Mouse (Mus musculus): ENCODE measurements around the gene Olfr457.
"Not testable (repeated sequence)": the region's sequence is repeated elsewhere in the genome, so short reads cannot be mapped to it uniquely, and the experiment has no call there.

The Olfr457 gene

DNA sequence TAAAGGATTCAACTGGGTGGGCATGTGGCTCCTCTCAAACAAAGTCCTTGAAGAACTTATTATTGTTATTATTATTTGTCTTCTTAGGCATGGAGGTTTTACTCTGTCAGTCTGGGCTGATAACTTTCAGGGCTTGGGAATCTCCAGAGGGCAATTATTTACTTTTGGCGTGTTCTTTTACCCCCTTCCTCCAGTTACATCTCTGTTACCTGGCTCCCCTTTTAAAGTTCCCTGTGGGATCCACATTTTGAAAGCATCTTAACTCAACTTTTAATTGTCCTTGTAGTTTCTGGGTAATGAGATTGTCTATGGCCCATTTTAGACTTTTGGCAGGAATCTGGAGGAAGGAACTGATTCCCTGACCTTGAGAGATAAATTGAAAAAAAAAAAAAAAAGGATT lies at the start of gene Olfr457:
Gene Olfr457, minus strand, starts transcription at position 101 of the 400 bp plus-strand sequence.
- DNase-seq (ENCODE audit: low spot score) = no peak

DNA sequence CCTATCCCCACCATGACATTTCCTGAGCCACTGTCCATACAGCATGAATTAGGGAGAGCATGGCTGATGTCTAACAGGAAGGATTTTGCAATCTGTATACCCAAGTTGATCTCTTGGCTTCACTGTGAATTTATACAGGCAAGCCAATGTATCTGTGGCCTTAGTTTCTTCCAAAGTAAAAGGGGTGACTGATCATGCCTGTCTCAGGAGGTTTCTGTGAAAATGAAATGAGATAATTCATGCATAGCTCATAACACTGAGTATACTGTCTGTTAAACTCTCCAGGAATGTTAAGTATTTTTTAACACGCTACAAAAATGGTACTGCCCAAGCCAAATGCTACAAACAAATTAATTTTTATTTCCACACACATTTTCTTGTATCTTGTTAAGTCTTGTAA lies 37.3 kb upstream of the Olfr457 start:
- DNase-seq (ENCODE audit: low spot score) = no peak

DNA sequence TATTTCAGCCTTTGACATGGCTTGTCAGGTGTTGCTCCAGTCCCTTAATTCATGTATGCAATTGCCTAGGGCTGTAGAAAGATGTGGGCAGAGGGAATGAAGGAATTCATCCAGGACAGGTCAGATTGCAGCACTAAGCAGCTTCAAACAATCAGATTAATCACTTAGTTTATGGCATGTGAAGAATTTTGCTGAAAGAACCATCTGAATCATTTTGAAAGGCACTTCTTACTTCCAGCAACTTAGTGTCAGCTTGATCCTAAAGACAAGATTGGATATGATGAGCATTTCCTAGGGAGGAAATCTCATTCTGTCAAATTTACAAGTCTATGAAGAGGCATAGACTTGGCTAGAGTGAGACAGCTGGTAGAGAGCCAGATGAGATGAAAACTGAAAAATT lies 33.2 kb upstream of the Olfr457 start:
- DNase-seq (ENCODE audit: low spot score) = no peak

DNA sequence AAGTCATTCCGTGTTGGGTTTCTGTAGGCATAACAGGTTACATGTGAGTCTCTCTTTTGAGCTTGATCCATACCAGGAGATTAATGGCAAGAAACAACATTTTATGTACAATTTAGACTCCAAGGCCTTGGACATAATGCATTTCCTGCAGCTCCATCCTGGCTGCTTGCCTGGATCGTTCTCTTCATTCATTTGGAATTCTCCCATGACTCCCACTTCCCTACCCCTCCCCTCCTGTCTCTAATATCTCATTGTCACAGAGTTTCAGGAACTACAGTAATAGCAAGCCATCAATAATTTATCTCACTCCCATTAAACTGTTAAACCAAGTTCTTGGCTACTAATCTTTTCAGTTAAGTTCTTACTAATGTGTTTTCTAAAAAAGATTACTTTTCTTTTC lies 27.3 kb upstream of the Olfr457 start:
- DNase-seq (ENCODE audit: low spot score) = no peak

DNA sequence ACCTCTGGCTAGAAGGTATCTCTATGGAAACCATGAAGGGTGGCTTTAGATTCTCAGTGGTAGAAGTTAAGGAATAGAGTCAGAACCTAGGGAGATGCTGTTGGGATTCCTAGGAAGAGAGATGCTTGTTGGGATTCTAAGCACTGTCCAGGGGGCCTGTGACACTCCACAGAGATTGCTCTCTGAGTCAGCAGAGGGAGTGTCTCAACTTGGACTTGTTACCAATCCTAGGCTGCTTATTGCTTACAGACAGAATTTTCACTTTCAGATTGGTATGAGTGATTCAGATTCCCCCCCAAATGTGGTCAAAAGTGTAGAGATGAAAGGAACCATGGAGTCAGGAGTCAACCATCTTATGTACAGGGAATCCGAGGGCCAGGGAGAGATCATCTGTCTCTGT lies 13.6 kb upstream of the Olfr457 start:
- no peak for DNase-seq (ENCODE audit: low spot score)

DNA sequence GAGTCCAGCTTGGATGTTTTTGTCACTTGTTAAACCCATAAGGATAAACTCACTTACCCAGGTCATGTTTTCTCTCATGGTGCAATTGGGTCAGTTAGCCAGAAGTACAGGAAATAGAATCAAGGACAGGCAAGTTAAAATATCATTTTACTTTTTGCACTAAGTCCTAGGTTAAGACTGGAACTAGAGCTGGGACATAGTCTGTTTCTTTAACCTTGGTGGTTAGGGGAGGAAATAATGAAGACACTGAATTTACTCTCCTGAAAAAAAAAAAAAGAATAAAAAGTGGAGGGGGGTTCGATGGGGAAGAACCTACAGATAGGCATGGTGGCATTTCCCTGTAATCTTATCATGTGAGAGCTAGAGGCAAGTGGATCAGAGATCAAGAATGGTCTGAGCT lies 11.0 kb upstream of the Olfr457 start, which contains the start of gene Olfr456:
Gene Olfr456, minus strand, starts transcription at position 101 of the 400 bp plus-strand sequence.
- no peak for DNase-seq (ENCODE audit: low spot score)

DNA sequence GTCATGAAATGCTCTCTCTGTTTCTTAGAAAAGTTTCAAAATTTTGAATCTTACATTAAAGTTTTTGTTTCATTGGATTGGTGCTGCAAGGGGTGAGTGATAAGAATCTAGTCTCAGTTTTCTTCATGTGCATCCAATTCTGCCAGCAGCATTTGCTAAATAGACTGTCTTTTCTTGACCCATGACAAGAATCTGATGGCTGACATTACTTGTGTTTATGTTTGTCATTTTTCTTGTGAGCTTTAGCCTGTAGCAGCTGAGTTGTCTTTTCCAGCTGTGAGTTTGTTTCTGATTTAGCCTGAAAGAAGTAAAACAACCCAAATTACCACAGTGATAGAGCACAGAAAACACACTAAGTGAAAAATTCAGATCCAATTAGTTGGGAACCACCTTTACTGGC lies 8.5 kb upstream of the Olfr457 start:
- DNase-seq (ENCODE audit: low spot score) = no peak

DNA sequence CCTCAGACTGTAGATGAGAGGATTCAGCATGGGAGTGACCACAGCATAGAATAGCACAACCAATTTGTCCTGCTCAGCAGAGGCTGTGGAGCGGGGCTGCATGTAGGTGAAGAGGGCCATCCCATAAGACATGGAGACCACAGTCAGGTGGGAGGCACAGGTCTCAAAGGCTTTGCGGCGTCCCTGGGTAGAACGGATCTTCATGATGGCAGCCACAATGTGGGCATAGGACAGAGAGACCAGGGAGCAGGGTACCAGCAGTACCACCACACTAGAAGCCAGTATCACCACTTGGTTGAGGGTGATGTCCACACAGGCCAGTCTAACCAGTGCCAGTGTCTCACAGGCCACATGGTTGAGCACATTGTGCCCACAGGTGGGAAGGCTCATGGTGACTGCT lies 4.8 kb downstream of the Olfr457 start:
- not testable (repeated sequence) for DNase-seq (ENCODE audit: low spot score)

DNA sequence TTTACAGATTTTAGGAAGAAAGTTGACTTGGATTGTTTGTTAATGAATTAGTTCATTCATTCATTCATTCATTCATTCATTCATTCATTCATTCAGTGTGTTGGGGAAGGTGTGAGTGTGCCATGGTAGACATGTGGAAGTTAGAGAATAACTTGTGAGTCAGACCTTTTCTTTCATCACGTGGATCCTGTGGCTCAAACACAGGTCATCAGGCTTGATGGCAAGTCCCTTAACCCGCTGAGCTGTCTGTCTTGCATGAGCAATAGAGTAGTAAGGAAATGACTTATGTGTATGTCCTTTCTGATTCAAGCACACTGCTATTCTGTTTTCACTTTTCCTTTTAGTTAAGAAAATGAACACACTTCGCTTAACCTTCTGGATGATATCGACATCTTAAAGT lies 5.6 kb downstream of the Olfr457 start:
- DNase-seq (ENCODE audit: low spot score) = no peak

DNA sequence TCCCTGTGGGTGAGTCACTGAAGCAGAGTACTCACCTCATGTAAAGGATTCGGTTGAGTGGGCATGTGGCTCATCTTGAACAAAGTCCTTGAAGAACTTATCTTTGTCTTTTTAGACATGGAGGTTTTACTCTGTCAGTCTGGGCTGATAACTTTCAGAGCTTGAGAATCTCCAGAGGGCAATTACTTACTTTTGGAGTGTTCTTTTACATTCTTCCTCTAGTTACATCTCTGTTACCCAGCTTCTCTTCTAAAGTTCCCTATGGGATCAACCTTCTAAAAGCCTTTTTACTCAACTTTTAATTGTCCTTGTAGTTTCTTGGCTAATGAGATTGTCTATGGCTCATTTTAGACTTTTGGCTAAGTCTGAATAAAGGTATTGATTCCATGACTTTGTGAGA lies 11.0 kb downstream of the Olfr457 start, which contains the start of gene Olfr458:
Gene Olfr458, minus strand, starts transcription at position 101 of the 400 bp plus-strand sequence.
- DNase-seq (ENCODE audit: low spot score) = no peak

DNA sequence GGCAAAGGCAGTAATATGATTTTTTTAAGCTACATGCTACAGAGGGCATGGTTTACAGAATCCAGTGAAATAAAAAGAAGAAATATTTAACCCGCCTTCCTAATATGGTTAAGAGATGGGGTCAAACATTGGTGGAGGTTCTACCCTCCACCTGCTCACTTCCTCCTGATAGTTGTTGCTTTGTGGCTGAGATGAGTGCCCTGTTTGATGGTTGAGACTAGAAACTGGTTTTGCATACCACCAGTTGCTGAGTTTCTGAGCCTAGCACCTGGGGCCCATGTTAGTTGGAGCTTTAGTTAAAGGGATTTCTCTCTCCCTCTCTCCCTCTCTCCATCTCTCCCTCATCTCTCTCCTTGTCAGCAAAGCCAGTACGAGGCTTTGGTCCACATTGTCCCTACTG lies 28.8 kb downstream of the Olfr457 start:
- no peak for DNase-seq (ENCODE audit: low spot score)

DNA sequence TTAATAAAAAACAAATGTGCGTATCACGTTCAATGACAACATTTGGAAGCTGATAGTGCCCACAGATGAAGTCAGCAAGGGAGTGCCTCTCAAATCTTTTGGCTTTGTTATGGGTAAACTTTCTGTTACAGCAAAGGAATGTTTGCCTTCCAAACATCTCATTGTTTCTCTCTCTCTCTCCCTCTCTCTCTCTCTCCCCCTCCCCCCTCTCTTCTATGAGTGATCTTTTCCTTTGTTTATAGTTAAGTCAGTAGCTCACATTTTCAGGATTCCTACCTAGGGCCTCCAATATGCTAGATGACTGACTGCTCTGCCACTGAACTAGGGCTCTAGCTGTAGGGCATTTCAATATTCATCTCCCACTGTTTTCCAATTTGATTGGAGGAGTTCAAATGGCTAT lies 31.6 kb downstream of the Olfr457 start:
- no peak for DNase-seq (ENCODE audit: low spot score)

DNA sequence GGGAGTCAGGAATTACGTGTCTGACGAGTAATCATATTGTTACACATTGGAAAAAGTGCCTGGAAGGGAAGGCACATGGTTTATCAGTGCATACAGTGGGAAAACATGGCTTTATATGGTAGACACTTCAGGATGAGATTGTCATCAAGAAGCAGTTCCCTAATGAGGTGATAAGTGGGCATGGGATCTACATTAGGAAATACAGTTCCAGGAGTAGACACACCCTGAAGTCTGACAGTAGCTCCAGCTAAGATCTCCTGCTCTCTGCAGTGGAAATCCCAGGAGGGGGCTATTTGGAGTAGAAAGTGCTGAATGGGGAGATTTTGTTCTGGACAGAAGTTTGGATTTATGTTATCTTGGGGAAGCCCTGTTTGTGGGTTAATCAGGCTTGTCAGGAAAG lies 34.7 kb downstream of the Olfr457 start:
- no peak for DNase-seq (ENCODE audit: low spot score)

DNA sequence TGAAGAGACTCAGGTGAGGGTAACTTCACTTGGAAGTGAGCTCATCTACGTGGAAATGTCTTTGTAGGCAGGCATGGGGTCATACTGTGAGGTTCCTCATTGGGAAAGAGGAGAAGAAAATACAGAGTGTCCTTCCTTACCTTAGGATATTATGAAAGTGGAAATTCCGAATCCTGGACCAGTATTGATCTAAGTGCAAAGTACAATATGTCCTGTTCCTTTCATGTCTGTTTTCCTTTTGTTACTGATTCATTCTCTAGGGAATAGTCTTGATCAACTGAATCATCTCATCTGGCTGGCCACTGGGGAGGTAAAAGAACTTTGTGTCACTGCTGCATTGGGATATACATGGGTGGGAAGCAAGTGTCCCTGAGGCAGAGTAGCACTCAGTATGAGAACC lies 40.6 kb downstream of the Olfr457 start:
- DNase-seq (ENCODE audit: low spot score) = no peak

DNA sequence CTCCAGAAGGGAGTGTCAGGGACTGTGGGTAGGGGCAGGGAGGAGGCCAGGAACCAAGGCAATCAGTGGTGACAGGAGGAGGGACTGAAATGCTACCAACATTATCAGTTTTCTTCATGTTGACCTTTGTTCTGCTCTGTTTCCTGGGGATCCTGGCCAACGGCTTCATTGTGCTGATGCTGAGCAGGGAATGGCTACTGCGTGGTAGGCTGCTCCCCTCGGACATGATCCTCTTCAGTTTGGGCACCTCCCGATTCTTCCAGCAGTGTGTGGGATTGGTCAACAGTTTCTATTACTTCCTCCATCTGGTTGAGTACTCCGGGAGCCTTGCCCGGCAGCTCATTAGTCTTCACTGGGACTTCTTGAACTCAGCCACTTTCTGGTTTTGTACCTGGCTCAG lies 41.7 kb downstream of the Olfr457 start, which contains the start of gene Tas2r126:
Gene Tas2r126, plus strand, starts transcription at position 90 of the 400 bp plus-strand sequence.
- no peak for DNase-seq (ENCODE audit: low spot score)

DNA sequence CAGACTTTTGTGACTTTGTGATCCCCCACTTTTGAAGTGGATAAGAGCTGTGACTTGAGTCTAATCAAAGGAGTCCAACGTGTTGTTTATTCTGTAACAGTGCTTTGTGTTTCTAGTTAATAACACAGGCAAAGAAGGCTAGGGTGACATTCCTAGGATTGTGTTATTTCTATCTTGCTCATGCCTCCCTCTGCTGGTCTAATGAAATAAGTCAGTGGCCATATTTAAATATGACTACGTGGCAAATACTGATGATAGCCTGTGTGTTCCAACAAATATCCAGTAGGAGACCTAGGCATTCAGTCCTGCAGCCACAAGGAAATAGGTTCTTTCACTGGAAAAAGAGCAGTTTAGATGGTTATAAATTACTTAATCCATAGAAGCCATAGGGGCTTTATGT lies 42.6 kb downstream of the Olfr457 start:
- DNase-seq (ENCODE audit: low spot score) = no peak

DNA sequence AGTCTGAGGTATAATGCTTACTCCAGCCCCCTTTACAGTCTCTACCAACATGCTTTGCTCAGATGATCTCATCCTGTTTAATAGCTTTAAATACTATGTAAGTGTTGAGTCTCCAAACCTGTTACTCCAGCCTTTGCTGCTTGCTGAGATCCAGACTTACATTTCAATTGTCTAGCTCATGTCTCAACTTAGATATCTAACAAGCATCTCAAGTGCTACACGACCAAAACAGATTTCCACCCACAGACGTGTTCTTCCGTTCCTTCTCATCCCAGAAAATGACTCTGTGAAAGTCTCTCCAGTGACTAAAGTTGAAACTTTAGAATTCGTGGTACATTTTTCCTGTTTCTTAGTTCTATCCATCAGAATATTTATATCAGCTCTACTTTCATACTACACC lies 49.8 kb downstream of the Olfr457 start:
- DNase-seq (ENCODE audit: low spot score) = no peak

DNA sequence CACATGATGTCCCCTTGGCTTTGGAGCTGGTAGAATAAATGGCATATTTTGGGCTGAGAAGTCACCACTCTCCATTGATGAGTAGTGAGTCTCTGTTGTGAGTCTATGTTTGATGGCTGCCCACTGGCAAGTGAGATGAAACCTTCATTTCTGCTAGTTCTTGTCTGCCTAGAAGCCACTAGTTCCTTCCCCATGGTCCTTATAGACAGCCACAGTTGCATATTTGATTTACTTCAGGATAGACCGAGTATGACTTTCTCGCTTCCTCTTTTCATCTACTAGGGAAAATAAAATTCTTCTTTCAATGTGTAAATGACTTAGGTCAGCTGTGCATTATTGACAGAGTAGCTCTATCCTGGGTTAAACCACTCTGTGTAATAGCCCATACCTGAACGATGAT lies 51.7 kb downstream of the Olfr457 start:
- no peak for DNase-seq (ENCODE audit: low spot score)

DNA sequence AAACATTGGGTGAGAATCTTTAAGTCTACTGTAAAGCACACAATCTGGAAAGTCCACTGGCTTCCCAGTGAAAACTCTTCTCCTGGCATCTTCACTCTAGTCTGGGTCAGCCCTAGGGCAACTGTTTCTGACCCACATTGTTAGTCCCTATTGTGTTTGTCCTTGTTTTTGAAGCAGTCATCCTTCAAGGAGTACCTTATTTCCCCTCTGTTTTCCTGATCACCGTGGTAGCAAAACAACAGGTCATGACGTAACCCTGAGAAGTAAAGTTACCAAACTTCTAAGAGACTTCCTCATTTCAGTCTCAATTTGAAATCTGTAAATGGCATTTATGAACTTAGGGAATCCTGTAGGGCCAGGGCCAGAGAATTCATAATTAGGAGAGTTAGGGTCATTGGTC lies 54.7 kb downstream of the Olfr457 start:
- DNase-seq (ENCODE audit: low spot score) = no peak

DNA sequence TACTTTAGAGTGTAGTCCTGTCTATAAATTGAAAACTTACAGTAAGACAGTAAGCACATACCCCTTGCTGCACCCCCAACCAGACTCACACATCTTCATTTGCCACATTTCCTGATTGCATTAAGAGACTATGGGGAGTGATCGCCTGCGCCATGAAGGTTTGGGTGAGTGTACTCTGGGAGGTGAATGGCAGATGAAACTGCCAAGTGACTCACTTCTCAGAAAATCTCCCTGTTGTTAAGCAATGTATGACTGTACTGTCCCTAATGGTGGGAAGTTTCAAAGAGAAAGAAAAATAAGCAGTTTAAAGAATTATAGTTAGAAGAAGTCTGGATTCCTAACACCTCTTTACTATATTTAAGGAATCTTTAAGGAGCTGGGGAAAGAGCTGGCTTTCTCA lies 56.7 kb downstream of the Olfr457 start:
- no peak for DNase-seq (ENCODE audit: low spot score)
